Mouse (Mus musculus) layer of hippocampus, postnatal 25 days (tissue): ENCODE measurements at regions not wholly inside any gene's neighbourhood (a gene's known extent, or its start where the extent isn't known, plus 50 kb on each side); places are given as distances from the start of the nearest gene placed in this dataset.

ENCODE experiments used
- DNase-seq, 2 experiments: peaks; one replicate each; pipeline ENCODE4 v3.0.0; 2022; ENCODE audit warnings: mixed read lengths in 2 of 2, low spot score in 1 of 2; ENCODE audit errors: extremely low spot score in 1 of 2

DNA sequence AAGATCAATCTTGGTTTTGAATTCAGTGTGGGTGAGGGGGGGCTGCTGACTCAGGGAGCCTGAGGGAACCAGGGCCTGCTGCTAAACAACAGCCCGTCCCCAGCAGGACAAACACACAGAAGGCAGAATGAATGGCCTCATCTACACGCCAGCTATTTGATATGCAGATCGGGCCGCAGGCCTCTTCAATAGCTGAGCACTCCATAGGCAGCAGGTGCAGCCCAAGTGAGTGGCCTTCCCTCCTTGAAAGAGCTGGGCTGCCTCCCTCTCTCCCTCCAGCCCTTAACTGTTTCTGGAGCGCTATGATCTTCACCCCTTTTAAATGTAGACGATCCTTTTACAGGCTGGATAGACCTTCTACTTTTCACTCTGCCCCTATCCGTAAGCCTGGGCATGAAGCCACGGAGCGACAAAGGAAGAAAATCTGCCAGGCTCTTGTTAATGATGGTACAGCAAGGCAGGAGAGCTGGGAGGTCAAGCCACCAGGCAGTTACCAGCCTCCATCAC, 277.3 kb downstream of the Sox11 start:
- DNase-seq, result no peak

DNA sequence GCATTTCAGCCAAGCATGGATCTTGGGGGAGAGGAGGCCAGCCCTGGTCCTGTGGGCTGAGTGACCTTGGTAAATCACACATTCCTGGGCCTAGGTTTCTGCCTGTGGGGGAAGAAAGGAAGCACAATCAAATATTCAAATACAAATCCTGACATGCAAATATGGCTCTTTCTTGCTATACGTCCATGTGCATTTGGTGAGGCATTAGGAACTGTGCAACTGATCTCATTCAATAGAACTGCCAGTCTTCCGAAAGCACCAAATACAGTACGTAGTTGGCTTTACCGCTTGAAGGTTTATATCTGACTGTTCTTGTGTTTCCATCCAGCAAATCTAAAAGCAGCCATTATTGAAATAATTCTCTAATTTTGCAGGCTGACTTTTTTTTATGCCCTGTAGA, 278.9 kb downstream of the Sox11 start:
- no peak for DNase-seq

DNA sequence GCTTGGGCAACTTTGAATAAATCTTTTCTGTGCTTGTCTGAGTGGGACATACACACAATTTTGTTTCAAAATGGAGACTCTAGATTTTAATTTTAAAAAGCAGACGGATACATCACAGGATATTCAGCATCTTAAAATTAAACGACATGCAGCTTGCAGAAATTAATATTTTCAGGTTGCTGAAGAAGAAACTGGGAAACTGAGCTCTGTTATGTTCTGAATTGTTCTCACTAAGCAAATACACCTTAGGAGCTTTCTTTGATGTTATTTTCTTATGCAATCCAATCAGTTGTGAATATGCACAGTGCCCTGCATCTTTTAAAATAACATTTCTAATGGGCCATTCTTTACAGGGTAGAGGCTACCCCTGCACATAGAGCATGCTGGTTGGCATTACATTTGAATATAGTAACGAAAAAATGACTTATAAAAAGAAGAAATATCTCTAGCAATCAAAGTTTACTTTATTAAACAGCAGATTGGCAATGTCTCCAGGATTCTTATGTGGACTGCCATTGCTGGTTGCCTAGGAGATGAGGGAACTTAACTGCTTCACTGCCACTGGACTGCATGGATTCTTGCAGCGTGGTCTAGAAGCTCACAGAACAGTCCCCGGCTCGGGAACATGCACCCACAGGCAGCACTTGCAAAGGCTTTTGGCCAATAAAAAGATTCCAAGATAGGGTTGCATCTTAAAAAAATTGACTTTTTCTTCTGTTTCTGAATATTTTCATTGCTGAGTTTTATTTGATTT, 279.7 kb downstream of the Sox11 start:
- no peak for DNase-seq

DNA sequence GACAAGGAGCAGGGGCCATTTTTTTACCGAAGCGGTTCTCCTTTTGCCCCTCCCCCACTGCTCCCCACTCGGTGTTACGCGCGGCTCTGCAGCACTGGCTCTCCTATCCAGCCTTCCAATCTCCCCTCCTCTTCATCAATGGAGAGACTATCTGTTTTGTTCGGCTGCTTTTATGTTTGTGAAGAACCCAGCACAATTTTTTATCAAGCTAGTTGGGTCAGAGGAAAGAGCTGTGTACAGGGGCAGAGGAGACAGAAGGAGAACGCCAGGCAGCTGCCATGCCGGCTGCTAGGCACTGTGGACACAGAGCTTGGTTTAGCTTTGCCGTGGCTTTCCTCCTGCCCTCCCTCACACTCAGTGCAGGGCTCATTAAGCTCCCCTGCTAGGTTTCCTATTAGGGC, 280.3 kb downstream of the Sox11 start:
- DNase-seq, result peak in 1 of 2 experiments; percentile 40

DNA sequence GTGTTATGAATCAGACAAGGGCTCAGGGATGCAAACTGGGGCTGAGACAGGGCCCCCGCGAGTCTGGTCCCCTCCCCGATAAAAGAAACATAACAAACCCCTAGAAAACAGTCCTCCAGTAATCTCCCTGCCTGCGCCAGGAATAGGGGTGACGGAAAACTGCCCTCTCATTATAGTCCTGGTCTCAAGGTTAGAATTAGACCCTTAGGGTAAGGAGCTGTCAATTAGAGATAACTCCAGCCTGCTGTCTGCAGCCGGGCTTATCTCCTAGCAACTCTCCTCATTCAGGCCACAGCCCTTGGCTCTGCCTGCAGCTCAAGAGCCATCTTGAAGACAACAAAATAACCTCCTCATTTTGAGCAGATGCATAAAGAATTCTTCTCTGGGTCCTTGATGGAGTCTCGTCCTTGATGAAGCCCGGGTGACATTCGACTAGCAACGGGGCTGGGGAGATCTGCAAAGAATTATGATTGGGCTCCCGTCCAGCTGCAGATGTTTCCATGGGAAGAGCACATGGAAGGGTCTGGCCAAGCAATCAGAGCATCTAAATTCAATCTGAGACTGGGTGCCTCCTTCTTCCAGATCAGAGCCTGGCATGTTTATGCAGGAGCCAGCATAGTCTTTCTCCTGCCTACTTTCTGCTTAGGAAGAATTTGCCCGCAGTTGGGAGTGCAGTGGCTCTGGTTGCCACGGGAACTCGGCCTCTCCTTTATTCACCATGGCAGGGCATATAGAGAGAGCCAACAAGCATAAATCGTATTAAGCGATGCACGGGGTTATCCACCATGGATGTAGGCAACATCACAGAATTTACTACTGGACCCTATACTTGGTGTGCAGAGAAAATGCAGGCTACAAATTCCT, 281.2 kb downstream of the Sox11 start:
- no peak for DNase-seq

DNA sequence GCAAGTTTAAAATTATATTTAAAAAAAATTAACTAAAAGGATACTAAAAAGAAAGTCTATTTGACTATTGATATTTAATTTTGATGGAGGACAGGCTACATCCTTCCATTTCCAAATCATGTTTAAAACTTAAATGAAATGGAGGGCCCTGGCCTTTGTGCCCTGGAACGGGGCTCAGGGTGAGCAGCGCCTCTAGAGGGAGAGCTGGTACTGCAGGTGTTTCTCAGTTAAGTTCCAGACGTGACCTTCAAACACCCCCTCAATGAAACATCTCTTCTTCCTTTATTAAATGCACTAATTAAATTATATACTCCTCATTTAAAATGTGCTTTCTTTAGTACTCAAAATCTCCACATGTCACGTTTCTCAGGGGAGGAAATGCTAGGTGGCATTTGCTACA, 282.5 kb downstream of the Sox11 start:
- DNase-seq, result peak in 1 of 2 experiments; percentile 66

DNA sequence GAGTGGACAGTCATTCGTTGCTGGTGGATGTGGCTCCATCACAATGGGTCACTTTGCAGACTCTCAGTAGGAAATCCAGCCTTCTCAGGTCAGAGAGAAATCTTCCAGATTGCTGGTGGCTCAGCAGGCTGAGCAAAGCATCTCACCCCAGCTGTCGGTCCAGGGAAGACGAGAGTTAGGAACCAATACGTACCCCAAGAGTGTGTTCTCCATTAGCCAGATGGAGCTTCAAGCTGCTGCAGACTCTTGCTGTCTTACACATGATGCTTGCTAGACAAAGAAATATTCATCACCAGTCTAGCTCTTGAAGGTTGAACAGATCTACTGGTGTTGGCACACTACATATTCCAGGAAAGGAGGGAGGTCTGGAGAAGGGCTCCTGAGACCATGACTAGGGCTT, 288.0 kb downstream of the Sox11 start:
- DNase-seq, result no peak

DNA sequence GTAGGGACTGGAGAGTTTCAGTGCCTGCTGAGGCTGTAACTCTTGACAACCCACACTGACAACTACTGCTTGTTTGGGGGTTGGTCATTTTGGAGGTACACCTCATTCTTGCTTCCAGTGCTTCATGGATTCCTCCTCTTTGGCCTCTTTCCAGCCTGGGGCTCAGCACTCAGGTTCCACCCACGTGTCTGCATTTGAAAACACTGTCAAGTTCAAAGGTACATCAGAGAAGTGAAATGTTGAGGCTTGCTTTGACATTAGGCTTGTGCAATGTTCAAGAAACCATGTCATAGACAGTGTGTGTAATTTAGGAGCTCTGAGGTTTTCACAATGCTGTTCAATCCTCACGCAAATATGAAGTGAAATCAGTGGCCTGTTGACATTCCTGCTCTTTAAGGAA, 304.5 kb downstream of the Sox11 start:
- no peak for DNase-seq

DNA sequence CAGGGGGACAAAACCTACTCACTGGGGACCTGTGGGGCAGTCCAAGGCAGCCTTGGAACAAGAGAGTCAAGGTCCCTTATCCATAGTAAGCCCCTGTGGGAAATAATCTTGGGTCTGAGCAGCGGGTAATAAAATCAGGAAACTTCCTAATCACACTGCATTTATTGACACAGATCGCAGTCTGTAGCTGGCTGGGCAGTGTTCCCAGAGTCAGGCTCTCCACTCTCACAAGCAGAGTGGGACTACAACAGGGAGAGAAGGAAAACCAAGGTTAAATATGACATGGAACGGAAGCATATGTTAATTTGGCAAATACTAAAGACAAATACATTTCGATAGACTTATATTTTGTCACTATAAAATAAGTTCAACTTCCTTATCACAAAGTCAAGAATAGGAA, 322.6 kb downstream of the Sox11 start:
- DNase-seq, result peak in 1 of 2 experiments; percentile 8

DNA sequence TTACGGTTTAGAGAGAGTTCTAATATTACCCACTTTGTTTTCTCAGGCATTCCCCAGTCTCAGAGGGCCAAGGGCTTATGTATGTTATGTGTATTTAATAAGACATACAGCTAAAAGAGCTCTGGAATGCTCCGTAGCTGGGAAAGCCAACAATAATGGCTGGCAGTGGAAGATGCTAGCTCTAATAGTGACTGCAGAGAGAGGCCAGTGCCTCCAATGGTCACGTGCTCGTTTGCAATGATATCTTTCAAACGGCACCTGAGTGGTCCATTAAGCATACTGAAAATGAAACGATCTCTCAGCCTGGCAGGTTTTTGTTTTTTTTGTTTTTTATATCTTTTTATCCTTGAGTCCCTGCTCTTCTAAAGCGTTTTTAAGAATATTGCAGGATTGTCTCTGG, 324.0 kb downstream of the Sox11 start:
- DNase-seq, result no peak

DNA sequence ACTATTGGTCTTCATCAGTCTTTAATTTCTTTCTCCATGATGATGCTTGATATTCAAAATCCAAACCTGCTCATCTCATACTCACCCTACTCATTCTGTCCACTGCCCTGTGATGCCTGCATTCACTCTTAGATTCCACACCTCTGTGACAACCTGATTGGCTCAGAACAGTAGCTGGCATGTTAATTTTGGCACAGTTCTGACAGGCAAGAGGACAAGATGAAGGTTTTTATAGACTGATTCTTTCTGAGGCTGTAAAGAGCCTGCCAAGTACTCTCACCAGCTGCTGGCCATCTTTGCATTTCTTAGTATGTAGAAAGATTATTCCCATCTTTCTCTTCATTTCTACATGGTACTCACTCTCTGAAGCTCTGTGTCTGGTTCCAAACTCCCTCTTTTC, 343.1 kb downstream of the Sox11 start:
- DNase-seq, result no peak

DNA sequence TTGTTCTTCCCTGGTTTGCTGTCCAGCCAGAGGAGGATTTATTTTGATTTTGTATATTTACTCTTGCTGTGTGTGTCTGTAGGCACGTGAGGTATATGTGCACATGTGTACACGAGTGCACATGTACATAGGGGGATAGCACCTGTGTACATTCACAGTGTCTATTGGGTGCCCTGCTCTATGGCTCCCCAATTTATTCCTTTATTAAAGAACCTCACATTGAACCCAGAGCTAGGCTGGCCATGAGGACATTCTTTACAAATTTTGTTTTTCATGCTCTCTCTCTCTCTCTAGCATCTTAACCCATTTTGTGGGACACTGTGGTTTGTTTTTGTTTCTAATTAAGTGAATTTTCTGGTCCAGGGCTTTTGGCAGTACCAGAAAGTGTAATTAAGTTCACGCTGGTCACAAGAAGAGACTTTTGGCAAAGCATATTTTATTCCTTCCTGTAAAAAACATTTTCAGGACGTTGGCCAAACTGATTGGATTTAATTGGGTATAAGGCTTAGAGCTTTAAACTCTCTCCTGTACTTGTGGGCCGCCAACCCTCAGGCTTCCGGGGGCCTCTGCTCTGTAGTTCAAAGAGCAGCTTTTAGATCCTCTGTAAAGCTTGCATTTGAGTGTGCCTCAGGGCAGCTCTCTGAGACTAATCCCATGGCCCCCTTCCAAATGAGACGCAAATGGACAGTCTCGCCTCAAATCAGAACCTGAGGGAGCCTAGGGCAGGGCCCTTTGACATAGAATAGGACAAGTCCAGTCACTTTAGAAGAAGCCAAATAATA, 365.9 kb downstream of the Sox11 start:
- no peak for DNase-seq

DNA sequence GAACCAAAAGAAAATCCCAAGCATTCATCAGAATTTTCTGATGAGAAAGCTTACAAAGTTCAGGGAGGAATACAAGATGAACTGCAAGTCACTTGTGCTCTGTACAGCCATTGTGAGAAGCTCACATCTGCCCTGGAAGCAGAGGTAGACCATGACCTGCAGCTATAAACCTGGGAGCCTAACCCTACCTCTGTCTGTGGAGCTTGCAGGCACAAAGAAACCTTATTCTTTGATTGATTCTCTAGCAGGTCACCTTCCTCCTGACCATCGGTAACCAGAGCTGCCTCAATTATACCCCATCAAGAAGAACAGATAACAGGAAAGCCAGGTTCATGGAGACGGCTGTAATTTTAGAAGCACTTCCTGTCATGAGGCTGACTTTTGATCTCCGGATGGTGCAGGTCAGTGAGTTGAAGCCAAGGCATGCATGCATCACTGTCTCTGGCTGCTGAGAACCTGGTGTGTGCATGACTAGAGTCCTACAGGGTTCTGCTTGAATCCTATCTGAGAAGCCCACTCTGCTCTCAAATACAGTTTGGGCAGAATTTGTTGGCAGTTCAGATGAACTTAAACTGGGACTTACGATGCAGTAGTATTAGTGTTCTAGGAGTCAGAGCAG, 369.8 kb downstream of the Sox11 start:
- DNase-seq, result no peak

DNA sequence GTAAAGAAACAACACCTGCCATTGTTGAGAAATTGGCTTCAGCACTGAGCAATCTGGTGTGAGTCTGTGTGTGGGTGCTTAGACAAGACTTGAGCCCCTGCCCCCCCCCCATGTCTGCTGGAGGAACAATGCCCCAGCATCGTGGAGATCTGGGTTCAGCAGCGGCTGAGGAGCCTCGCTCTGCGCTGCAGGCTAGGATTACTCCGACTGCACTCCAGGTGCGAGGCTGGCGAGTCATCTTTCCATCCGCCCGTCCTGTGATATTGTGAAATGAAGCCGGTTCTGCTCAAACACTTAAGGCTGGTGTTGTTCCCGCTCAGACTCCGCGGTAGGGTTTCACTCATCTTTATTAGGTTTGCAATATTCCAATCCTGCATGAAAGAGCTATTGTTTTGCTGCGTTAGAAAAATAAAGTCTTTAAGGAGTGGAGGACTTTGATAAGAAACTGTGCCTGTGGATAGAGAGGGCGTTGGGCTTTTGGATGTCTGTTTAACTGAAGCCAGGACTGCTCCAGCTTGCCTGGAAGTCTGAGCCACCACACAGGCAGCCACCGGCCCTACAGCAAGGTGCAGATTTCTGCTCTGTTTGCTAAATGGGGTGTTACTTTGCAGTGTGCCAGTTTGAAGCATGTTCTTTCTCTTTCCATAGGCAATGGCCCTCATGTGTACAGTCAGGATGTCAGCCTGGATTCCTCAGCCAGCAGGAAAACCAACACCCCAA, 375.2 kb downstream of the Sox11 start:
- DNase-seq, result no peak

DNA sequence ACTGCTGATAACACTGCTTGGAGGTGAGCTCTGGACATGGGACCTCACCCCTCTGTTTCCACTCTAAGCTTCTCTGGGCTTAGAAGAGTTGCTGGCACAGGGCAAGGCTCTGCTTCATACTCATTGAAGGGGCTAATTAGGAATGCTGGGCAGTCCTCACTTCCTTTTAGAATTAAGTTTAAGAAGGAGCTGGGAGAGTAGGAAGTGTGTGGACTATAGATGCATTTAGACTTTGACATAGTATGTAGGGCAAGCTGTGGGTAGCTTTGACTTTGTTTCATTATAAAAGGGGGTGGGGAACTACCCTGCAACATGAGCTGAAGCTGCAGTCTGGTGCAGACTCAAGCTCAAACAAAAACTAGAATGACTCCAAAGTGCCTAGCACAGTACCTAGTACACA, 378.5 kb downstream of the Sox11 start:
- DNase-seq, result no peak

DNA sequence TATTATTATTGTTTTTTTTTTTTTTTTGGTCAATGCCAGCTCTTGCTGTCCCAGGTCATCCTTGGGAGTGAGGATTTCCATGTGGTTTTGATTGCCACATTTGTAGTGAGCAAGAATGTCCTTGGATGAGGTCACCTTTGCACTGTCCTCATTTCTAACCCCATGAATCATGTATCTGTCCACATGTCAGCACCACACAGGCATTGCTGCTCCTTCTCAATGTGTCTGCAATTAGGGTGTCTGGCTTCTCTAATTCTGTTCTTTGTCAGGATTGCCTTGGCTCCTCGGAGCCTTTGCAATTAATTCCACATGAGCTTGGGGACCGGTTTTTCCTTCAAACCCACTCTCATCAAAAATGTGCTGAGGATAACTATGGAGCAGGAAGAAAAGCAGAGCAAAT, 402.5 kb downstream of the Sox11 start:
- no peak for DNase-seq

DNA sequence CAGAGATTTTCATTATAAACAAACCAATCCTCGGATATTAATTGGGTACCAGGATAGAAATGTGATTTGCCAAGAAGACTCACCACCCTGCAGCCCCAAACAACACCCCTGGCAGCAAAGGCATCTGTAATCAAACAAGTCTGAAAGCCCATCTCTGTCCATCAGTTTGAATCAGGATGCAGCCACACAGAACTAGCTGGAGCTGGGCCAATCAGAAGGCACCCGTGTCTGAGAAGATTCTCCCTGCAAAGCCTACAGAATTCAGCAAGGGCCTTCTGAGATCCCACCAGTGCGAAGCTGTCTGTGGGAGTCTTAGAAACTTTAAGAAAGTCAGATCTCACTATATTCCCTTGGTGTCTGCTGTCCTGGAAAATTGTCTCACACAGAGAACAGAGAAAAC, 404.5 kb downstream of the Sox11 start:
- DNase-seq, result no peak

DNA sequence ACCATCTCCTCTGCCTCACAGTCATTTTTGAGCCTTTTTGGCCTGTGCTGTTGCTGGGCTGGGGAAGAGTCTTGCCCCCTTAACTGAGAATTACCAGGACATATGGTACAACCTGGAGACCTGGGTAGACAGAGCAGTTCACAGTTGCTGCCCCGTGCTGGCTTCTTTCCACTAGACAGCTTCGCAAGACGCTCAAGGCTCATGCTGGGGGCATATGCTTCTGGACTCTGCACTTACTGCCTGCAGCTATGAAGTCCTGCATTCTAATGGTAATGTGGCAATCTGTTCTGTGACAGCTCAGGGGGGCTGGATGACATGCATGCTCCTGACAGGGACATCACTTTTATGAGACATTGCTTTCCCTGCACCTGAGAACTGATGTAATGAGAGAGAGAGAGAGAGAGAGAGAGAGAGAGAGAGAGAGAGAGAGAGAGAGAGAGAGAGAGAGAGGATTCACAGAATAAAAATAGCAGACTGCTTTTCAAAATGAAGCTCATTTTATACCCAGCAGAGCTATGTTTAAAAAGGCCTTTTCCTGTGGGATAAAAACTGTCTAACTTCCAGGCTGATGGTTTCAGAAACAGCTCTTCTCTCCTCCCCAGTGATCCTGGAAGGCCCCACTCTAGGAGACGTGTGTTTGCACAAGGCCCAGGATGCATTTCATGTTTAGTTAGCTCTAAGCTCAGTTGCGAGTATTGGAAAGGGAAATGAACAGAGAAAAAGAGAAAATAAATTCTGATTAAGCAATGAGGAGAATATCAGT, 405.5 kb downstream of the Sox11 start:
- DNase-seq, result no peak
